Mouse (Mus musculus): ENCODE results near the gene Dnajc6.

DNA sequence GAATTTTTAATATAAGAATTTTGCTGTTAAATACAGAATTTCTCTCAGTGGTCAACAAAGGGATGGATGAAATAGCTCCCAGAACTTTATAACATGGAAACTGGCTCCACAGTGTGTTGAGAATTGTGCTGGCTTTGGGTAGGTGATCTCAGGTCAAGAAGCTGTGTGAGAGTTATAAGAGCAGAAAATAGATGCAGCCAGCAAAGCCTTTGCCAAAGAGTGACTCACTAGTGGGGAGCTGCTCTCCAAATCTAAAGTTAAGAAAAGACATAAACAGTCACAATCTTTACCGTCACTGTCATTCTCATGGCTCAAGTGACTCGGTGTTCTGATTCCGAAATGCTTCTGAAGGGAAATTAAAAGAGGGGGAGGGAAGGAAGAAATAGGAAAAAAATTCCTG, 23.7 kb upstream of the Dnajc6 start:
- TF ChIP-seq POLR2A (IDR thresholded peaks at IDR 0.05; ENCODE audit: insufficient read length, low read depth) (no peak), MYOG (IDR thresholded peaks at IDR 0.05; ENCODE audit: control insufficient read depth in 1 of 3, insufficient read depth in 1 of 3, insufficient read length in 2 of 3, low read depth in 2 of 3) (no peak), USF1 (IDR thresholded peaks at IDR 0.05; ENCODE audit: low read depth) (no peak), MYOD1 (IDR thresholded peaks at IDR 0.05; ENCODE audit: control insufficient read depth in 1 of 3, insufficient read length in 2 of 3, low read depth in 2 of 3) (no peak), E2F4 (IDR thresholded peaks at IDR 0.05; ENCODE audit: insufficient read depth) (no peak), MAX (IDR thresholded peaks at IDR 0.05; ENCODE audit: low read depth) (no peak), TCF12 (IDR thresholded peaks at IDR 0.05; ENCODE audit: insufficient read depth, poor library complexity, severe bottlenecking) (no peak), REST (IDR thresholded peaks at IDR 0.05; ENCODE audit: insufficient read depth, insufficient read length) (no peak)

Data from myocyte (in vitro differentiated cells).